Mouse (Mus musculus): Measurements from ENCODE around the gene Nkiras2.
A peak's percentile ranks its signal among the peaks of the same experiment; 100 is the strongest.
"Not testable (repeated sequence)": the region's sequence is repeated elsewhere in the genome, so short reads cannot be mapped to it uniquely, and the experiment has no call there.

Nkiras2 gene

GRCm38 (mm10) chr11:100618761-100619484 is at the start of gene Nkiras2:
Gene Nkiras2 (plus strand): TSS chr11:100619244.
- DNase-seq = peak; percentile 44 to 60

DNA sequence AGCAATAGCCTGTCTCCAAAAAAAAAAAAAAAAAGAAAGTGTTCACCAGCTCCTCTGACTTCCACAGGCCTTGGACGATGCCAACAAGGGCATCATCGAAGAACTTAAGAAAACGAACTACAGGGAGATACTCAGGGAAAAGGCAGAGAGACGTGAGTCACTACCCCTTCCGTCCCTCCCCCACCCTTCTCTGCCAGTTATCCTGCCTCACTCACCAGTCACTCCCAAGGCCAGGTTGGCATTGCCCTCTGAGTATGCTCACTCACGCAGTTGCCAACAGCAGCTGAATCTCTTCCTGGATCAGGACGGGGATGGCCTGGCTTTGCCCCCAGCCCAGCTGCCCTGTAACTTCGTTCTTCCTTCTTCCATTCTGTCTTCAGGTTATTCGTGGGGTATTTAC is 49.3 kb upstream of the Nkiras2 start:
- no peak for DNase-seq

DNA sequence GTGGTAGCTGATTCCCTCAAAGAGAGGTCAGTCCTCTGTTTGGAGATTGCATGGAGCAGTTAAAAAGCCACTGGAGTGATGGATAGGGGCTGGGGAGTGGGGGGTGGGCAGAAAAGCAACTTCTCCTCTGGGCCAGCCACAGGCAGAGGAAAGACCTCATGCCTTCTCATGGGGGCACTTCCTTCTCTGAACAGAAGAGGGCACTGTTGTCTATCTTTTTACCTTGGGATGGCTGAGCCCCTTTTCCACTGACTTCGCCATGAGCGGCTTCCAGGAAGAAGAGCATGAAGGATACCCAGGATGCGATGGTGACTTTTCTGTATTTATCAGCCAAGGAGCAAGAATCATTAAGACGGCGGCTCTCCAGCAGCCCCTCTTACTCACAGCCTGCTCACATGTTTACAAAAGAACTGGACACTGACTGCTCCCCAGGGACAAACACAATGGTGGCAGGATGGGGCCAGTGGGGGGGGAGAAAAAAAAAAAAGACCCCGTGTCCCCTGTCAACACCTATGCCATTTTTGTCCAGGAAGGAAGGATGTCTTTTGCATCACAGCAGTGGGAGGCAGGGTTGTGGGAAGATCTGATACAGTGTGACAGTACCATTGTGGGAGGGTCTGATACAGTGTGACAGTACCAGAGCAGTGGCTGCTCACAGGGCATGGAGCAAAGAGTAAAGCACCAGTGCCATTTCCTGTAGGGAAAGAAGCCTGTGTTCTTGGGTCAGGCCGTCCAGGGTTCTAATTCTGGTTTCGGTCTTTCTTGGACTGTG is 48.4 kb upstream of the Nkiras2 start:
- DNase-seq = peak; percentile 74 to 86

DNA sequence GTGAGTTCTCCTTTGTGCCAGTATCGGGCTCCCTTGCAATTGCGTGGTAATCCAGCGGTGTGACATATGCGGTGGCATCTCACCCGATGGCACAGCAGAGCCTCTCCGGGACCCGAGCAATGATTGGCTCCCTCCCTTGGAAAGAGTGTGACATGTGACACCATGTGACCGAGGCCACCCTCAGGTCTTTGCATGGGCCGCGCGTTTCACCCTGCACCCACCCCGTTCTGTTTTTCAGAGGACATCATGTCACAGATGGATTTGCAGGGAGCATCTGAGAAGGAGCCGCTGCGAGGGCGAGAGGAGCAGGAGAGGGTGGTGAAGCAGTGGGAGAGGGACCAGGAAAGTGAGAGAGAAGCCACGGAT is 47.9 kb upstream of the Nkiras2 start:
- DNase-seq = peak; percentile 32 to 48

DNA sequence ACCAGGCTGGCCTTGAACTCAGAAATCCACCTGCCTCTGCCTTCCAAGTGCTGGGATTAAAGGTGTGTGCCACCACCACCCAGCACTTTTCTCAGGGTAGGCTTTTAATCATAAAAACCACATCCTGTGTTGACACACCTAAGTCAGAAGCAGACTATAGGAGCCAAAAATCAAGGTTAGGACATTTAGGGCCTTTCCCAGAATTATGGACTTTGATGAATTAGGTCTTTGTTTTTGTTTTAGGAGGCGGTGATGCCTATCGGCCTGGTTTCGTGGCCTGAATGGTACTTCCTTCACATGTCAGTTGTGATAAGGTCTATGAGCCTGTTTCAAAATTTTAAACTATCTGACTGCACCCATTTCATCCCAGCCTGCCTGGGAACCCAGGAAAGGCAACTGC is 44.9 kb upstream of the Nkiras2 start:
- DNase-seq = no peak

DNA sequence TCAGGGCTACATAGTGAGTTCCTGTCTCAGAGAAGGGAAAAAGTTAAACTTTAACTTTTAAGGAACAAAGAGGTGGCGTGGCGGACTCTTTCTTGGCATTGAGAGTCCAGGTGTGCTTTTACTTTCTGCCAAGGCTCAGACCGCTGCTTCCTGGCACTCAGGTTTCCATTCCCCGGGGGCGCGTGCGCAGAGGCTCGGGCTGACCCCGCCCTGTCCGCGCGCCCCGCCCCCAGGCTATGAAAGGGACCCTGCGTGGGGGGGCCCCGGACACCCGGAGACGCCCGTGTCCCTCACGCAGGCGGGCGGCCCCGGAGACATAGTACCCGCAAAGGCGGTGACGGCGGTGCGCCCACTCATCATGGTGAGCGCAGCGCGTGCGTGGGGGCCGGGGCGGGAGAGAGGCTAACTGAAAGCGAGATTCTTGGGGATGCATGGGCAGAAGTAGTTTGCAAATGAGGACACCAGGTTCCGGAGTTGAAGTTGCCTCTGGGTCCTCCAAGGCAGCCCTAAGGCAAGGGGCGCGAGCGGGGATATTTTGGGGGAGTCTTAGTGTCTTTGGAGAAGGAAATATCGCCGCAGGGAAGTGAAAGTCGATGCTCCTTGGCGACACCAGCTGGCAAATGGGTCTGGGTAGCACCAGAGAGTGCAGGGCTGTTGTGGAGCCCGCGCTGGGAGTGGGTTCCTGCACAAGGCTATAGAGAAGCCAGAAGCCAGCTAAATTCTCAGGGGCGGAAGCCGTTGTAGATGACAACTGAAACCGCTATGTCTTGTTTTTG is 44.1 kb upstream of the Nkiras2 start, which contains the start of gene Cnp:
Gene Cnp (plus strand): TSS at position 197 of the 776 bp plus-strand sequence.
- DNase-seq = peak; percentile 66 to 82

- peak in 1 of 2 experiments; percentile 58 for DNase-seq
Measured at GRCm38 (mm10) chr11:100575484-100575855, 43.6 kb upstream of the Nkiras2 start.

DNA sequence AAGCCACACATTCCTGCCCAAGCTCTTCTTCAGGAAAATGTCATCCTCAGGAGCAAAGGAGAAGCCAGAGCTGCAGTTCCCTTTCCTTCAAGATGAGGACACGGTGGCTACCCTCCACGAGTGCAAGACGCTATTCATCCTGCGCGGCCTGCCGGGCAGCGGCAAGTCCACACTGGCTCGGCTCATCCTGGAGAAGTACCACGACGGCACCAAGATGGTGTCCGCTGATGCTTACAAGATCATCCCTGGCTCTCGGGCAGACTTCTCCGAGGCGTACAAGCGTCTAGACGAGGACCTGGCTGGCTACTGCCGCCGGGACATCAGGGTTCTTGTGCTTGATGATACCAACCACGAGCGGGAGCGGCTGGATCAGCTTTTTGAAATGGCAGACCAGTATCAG is 42.8 kb upstream of the Nkiras2 start:
- no peak for DNase-seq

DNA sequence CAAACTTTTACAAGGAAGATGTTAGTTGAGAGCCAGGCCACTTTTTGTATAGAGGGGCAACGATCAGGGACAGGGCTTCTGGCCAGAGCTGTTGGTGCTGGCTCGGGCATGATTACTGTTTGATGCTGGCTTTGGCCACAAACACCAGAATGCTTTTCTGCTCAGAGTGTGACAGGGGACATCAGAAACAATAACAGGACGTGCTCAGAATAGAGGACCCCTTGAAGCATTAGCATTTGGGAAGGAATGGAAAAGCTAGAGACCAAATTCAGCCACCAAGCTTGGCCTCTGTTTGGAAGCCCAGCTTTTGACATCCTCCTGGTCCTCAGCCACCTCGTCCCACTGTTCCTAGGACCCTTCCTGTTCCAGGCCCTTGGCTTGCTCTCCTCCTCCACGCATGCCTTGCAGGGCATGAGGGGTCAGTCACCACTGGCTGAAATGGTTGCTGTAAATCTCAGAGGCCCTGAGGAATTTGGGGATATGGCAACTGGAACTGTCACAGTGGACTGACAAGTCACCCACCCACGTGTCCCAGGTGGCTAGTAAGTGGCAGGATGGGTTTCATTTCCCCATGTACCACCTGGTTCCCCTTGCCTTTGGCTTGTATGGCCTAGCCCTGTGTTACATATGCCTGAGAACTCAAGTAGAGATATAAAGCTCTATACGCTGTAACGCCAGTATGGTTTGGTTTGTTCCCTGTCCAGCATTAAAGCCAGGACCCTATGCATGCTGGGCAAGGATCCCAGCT is 41.0 kb upstream of the Nkiras2 start:
- no peak for DNase-seq

- no peak for DNase-seq
Measured at GRCm38 (mm10) chr11:100579116-100579799, 39.8 kb upstream of the Nkiras2 start.

DNA sequence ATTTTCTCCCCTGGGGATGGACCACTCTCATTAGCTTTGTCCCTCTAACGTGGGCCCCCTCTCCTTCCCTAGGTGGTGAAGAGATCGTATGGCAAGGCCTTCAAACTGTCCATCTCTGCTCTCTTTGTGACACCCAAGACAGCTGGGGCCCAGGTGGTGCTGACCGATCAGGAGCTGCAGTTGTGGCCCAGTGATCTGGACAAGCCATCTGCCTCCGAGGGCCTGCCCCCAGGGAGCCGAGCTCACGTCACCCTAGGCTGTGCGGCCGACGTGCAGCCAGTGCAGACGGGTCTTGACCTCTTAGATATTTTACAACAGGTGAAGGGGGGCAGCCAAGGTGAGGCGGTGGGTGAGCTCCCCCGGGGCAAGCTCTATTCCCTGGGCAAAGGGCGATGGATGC is 38.8 kb upstream of the Nkiras2 start:
- DNase-seq = no peak

DNA sequence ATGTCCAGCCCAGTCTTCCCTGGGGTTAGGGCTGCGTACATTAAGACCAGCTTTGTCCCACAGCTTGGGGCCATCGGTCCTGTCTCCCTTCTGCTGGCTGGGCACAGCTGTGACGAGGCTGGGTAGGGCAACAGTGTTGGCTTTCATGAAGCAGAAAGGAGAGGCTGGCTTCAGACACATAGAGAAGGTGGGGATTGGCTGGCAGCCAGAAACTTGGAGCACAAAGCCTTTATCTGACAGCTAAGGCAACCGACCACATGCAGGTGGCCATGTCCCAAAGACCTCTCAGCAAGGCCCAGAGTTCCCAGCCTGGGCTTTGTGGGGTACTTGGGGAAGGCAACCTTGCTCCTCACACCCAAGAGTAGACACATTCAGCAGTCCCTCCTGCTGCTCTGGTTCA is 37.3 kb upstream of the Nkiras2 start:
- DNase-seq = peak; percentile 41 to 64

DNA sequence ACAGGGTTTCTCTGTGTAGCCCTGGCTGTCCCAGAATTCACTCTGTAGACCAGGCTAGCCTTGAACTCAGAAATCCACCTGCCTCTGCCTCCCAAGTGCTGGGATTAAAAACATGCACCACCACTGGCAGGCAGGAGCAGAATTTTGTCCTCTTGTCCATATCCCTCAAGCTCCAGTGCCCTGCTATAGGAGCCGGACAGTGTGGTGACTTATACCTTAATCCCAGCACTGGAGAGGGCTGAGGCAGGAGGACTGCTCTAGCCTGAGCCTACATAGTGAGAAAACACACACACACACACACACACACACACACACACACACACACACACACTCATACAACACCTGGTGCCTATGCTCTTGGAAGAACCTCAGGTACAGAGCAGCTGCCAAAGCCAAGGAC is 36.6 kb upstream of the Nkiras2 start:
- DNase-seq = not testable (repeated sequence)

GRCm38 (mm10) chr11:100582836-100583235 is 36.2 kb upstream of the Nkiras2 start:
- DNase-seq = no peak

DNA sequence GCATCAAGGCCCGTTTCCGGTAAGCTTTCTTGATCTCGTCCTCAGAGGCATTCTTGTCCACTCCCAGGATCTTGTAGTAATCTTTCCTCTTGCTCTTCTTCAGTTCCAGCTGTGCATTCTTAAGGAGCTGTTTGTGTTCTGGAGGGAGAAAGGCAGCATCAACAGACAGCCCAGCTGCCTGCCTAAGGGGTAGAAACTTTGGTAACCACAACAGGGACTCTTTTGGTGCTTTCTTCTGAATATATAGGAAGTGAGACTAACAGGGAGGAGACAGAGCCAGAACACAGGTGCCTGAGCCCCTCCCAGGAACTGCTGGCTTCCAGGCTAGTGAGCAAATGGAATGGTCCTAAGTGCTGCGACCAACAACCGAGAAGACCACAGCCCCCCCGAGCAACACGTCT is 34.5 kb upstream of the Nkiras2 start:
- DNase-seq = no peak

GRCm38 (mm10) chr11:100585148-100585547 is 33.9 kb upstream of the Nkiras2 start:
- DNase-seq = no peak

GRCm38 (mm10) chr11:100588462-100588861 is 30.6 kb upstream of the Nkiras2 start:
- no peak for DNase-seq

DNA sequence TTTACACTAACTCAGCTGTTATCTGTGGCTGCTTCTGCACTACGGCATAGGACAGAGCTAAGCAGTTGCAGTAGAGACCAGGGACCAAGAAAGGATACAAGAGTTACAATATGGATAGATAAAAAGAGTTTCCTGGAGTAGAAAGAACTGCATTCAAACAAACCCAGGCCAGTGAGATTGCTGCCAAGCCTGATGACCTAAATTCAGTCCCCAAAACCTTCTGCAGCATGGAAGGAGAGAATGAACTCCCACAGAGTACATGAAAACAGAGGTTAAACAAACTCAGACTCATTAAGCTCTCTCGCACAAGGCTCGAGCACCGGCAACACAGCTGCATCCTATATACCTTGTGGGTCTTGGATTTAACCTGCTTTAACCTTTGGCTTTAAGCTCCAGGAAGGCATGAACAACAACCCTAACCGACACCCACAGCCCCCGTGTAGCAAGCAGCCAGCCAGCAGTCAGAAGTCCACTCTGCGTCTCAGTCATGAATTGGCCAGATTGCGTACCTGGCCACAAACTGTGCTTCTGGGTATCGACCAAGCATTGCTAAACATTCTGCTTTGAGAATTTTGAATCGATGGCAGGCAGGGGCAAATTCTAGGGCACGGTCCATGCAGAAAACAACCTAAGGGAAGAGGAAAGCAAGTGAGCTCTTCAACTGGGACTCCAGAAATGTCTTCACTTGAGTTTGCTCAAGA is 26.5 kb upstream of the Nkiras2 start:
- peak in 1 of 2 experiments; percentile 51 for DNase-seq

- no peak for DNase-seq
Measured at GRCm38 (mm10) chr11:100594608-100595007, 24.4 kb upstream of the Nkiras2 start.

DNA sequence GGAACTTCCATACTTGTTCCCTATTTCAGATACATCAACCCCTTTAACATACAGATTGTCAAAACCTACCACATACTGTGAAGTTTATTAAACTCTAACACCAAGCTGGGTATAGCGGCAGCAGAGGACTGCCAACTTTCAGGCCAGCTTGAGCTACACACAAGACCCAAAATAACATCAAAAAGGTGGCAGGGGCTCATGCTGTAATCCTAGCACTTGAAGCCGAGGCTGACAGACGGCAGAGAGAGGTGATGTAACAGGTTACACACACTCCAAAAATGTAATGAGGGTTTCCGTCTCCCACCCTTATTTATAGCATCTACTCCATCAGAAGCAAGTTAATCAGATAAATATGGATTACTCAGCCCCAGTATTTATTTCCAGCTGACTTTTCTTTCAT is 23.5 kb upstream of the Nkiras2 start:
- peak in 1 of 2 experiments; percentile 48 for DNase-seq

DNA sequence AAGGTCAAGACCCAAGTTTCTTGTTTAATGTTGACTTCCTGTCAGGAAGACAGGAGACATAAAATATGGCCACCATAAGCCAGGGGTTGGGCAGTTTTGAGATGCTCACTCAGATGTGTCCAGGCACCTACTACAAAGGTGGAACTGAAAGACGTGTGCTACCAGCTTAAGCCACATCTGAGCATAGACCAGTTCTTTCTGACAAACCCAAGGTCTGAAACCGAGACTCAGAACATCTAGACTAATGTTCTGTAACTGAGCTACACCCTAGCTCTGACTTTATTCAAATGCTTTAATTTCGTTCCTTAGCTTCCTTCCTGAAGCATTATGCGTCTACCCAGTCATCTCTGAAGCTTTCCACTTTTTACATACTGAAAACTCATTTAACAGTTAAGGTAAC is 21.0 kb upstream of the Nkiras2 start:
- DNase-seq = no peak
